Mouse (Mus musculus) WW6 (cell line): ENCODE data around the gene Tmem47.

Experiments used
- DNase-seq: peaks from one replicate; pipeline ENCODE4 v3.0.0-alpha.2; 2013; ENCODE audit warnings: low read depth, low spot score

Gene Tmem47

DNA sequence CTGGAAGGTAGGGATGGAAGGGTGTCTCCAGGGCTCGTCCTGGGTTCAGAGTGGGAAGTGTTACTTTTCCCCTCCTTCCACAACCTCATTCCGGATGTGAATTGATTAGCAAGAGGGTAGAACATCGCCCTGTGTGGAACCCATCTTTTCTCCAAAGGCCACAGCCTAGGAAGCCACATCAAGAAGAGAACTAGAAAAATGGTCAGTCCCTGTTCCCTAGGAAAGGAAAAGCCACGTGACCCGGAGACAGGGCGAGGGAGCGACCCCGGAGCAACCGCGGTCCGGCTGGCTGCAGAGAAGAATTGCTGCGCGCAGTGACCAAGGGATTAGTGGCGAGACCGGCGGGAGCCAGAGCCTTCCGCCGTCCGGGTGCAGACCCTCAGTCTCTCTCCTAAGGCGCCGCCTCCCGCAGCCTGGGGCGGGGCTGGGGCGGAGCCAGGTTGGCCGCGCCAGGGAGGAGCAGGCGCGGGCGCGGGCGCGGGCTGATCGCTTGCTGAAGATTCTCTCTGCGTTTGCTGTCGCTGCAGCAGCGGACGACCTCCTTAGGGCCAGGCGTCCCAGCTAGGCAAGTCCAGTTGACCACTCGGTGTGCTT lies at the start of gene Tmem47:
Gene Tmem47 (plus strand): TSS at position 489 of the 594 bp plus-strand sequence.
- peak; percentile 34 for DNase-seq

DNA sequence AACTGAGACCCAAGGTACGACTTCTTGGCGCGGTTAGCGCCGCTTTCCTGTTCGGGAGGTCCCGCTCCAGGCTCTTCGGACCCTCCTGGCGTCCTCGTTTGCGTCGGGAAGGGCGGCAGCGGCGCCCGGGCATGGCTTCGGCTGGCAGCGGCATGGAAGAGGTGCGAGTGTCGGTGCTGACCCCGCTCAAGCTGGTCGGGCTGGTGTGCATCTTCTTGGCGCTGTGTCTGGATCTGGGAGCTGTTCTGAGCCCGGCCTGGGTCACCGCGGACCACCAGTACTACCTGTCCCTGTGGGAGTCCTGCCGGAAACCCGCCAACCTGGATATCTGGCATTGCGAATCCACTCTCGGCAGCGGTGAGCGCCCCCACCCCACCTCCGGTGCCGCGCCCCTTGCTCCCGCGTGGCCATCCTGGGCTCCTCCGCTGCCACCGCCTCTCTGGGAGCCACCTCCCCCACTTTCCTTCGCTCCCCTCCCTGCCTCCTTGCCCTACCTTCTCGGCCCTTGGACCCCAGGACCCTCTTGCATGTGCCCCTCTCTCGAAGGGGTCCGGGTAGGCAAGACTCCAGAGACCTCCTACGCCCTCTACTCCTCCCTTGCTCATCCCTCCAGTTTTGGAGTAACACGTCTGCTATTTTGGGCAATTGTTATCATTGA lies 435 bp downstream of the Tmem47 start:
- no peak for DNase-seq

DNA sequence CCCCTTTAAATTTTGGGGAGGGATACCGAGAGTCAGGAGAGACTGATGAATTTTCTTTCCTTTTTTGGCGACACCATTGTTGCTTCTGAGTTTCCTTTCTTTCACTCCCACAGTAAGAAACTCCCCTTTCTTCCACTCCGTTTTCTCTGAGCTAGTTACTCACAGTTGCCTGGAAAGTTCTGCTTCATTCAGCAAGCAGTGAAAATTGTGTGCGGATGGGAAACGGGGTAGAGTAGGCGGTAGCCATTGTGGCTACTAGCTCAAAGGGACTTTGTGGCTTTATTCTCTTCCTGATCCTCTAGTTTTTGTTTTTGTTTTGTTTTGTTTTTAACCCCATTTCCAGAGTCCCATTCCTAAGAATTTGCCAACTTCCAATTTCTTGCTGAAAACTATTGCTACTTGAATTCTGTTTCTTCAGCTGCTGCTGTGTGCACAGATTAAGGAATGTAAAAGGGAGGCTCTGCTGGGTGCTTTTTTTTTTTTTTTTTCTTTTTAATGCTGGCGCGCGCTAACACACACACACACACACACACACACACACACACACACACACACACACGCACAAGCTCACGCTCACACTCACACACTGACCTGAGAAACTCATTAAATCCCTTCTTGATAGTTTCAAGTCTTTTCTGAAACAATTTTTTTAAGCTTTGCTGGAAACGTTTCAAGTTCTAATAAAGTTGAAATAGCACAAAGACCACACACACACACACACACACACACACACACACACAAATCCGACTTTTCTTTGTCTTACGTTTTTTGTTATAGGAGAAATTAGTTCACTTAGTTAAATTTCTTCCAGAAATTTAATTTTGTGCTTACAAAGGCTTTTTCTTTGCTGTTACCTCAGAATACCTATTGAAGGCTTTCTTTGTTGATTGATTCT lies 1.5 kb downstream of the Tmem47 start:
- no peak for DNase-seq

DNA sequence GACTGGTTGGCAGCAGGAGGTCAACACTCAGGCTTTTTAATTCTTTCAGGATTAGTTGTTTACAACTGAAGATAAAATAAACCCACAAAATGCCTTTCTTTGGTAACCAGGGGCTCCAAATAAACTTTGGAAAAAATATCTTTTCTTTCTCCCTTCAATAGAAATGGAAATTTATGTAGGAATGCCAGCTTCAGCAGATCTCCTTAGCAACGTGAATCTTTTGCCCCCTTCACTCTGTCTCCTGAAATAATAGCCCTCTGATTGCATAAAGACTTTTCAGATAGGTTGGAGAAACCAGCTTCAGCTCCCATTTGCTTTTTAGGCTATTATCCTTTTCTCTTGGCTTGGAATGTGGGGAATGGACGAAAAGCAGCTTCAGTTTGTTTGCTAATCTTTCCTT lies 2.2 kb downstream of the Tmem47 start:
- DNase-seq, result no peak

DNA sequence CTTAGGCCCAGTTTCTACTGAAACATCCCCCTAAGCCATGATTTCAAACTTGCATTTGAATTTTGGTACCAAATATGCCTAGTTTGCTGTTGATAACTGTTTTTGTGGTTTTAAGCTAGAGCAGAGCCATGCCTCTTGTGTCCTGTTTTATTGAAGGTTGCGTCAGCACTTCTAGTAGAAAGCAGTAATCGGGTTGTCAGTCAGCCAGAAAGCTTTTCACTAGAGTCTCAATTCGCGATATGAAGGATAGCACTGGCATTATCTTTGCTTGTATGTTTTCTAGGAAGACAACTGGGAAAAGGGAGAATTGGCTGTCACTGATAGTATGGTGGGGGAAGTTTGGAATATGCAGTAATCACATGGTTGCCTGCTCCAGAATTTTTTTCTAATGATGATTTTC lies 3.3 kb downstream of the Tmem47 start:
- no peak for DNase-seq

DNA sequence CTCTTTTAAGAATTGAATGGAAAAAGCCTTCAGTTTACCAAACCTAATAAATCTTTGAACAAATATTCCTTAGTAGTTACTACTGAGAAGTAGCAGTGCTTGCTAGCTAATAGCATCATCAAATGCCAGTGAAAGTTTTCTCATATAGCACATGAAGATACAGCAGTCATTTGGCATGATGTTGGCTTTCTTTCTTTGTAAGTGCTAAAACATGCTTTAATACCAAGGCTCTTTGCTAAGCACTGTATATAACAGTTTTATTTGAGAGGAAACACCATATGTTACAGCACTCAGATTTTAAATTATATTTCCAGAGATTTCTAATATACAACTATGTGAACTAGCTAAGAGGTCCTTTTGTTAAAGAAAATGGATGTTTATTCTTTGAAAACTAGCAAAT lies 8.0 kb downstream of the Tmem47 start:
- DNase-seq, result no peak

DNA sequence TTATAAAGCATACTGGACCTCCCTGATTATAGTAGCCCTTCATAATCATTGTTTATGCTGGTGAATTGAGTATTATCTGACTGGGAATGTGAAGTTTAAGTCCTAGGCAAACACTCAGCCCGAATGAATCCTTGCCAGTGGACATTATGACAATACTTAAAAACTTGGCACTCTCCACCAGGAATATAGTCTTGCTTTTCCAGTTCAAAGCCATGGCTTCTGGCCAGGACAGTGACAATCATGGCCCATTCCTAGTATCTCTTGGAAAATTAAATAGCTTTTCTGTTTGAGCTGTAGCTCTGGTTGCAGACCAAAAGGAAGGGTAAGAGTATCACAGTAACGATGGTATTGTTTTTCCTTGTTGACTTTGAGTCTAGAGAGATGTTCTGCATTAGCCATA lies 10.5 kb downstream of the Tmem47 start:
- no peak for DNase-seq

DNA sequence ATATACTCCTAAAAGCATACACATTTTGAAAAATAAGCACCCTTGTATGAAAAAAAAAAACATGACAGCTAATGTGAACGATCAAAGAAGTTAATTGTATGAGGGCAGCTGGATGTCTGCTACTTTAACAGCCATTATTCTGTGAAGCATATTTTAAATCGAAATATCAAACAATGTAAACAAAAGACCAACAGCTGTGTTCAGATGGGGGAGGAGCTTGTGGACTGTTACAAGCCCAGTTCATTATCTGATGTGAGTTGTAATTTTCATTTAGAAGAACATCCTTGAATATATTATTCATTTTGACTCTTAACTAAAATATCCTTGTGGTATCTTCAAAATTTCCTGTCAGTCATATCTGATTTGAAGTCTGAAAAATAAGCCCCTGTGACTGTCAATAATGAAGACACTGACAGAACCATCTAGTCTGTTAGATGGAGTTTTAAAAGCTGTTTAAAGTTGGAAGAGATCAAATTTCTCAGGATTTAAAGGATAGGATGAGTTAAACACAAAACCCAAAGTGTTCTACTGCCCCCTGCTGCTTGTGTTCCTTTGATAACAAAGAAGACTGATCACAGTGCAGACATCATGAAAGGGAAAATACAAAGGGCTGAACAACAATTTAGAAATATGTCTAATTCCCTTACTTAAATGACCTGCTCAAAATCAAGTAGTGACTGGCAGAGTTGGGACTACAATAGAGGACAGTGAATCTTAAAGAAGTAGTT lies 14.7 kb downstream of the Tmem47 start:
- DNase-seq, result no peak

DNA sequence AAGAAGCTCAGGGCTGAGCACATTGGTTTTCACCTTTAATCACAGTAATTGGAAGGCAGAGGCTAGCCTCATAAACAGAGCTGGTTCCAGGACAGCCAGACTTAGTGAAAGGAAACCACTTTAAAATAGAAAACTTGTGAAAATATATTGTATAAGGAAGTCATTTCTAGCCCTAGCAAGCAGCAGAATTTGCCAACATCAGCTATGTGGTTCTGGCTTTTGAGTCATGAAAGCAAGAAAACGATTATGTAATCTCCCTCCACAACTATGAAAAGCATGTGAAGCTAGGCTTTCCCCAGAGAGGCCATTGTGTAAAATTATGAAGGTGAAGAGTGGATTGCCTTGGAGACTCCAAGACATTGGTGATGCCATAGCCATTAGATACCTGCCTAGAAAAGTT lies 76.9 kb downstream of the Tmem47 start:
- no peak for DNase-seq
